Mouse (Mus musculus) bone marrow, adult 2 months (tissue): ENCODE data around the gene Lrrc74a. TPM values are rescaled to one million over a fixed set of nuclear protein-coding genes. Genes with fewer than 3 reads are reported as not detected.

ENCODE experiments used
- H3K27ac ChIP-seq: fragments of 200-500 bp; 2 replicates; pipeline ENCODE4 v1.5.1; 2012; ENCODE audit warnings: low read depth, mild to moderate bottlenecking, control low read depth, inconsistent platforms, low read length; ENCODE audit not compliant: control insufficient read depth, poor library complexity, insufficient read depth
- H3K4me1 ChIP-seq: fragments of 200-500 bp; 2 replicates; pipeline ENCODE4 v1.6.1; 2011; ENCODE audit warnings: low read length; ENCODE audit not compliant: control insufficient read depth, insufficient read depth
- H3K4me3 ChIP-seq: fragments of 200-500 bp; replicated peaks from 2 replicates; pipeline ENCODE3; 2011; ENCODE audit warnings: mild to moderate bottlenecking, low read depth, low read length, control low read depth; ENCODE audit not compliant: control insufficient read depth
- CTCF ChIP-seq: fragments of 200-500 bp; IDR thresholded peaks from 2 replicates; pipeline ENCODE4 v1.5.1; 2011; ENCODE audit warnings: low read length, control low read depth; ENCODE audit not compliant: control insufficient read depth, insufficient read depth
- POLR2A ChIP-seq: fragments of 200-500 bp; IDR thresholded peaks from 2 replicates; pipeline ENCODE4 v1.6.1; 2011; ENCODE audit warnings: low read depth, mild to moderate bottlenecking, control low read depth, low read length, borderline replicate concordance; ENCODE audit not compliant: control insufficient read depth
- WGBS: fragments of 180-500 bp; shearing (Covaris S2); methylation state at CpG from one replicate; pipeline ENCODE4 v1.1.7; 2018; 5-methylcytosine and 5-hydroxymethylcytosine counted together
- polyA plus RNA-seq: library from polyadenylated mRNA; stranded (reverse); fragments of >200 nt; gene quantifications from 2 replicates; pipeline ENCODE4 v1.2.4, GENCODE M21; 2011; ENCODE audit warnings: low replicate concordance; ENCODE audit not compliant: missing spikeins, insufficient read depth, insufficient read length

Lrrc74a gene
- polyA plus RNA-seq, 1 experiment, result not detected

DNA sequence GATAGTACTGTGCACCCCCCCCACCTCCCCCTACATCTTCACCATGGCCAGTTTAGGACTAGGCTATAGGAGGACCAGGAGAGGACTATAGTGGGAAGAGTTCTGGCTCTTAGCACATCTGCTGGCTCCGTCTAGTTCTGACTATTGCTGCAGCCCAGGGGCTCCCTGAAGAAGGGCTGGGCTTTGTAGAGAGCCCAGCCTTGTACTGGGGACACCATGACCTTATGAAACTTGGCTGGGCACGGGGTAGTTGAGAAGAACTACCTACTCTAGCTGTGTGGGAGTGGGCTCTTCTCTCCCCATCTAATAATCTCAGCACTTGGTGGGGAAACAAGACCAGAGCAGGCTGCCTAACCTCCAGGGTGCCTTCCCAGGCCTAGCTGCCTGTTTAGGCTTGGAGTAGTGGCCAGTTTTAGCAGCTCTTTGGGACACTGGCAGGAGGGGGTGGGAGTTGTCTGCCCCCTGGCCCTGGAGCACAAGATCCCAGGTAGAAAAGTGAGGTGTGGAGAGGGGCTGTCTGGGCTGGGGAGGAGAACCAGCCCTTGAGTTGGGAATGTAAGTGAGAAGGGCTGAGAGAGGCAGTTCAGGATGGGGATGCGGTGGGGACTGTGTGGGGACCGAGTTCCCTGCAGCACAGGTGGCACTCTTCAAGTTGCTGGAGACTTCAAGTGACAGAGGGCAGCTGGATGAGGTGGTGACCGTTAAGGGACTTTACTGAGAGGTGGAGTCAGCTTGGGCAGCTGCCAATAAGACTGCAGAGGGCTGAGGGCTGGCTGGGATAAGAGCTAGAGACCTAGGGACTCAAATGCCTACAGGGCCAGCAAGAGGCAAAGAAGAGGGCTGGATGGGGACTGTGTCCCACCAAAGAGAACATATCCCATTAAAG is 41.5 kb upstream of the Lrrc74a start:
- TF ChIP-seq CTCF (no peak), POLR2A (no peak)
- 65% methylated on average over 5 of the region's 5 CpGs for WGBS
- no peaks in the 10 kb centered on the region for H3K4me1 ChIP-seq
- no peak overlapping the region for H3K4me3 ChIP-seq
- H3K27ac ChIP-seq, result no peak overlapping the region

DNA sequence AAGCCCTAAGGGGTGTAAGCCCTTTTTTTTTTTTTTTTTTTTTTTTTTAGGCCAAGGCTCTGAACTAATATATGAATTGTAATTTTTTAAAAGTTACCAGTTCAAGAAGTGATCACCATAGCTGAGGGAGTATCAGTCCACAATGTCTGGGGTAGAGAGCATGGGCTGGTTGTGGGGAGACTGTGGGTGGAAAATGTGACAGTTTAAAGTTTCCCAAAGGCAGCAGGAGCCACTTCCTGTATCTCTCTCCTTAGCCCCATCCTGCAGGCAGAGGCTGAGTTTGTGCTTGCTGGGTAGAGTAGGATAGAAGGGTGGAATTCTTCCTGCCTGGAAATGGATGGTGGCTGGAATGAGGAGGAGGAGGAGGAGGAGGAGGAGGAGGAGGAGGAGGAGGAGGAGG is 40.8 kb upstream of the Lrrc74a start:
- no peak for TF ChIP-seq CTCF
- no peak for TF ChIP-seq POLR2A
- Histone ChIP-seq H3K27ac (no peak overlapping the region), H3K4me1 (no peaks in the 10 kb centered on the region), H3K4me3 (no peak overlapping the region)

DNA sequence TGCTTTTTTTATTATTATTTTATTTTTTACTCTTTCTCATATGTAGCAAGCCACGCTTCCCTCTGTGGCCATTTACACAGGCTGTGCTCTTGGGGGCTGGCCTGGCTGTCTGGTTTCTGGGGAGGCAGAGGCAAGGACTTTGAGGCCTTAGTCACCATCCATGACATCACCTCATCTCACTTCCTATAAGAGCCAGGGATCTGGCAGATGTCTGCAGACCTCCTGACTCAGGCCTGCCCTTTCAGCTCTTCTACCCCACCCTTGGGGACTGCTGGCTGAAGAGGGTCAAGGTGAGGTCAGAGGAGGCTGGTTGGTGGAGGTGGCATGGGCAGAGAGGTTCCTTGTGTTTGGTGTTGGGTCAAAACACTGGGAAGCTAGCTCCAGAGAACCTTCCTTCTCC is 39.7 kb upstream of the Lrrc74a start:
- 88% methylated on average over 1 of the region's 1 CpGs for WGBS
- no peaks in the 10 kb centered on the region for H3K4me1 ChIP-seq
- H3K27ac ChIP-seq, result no peak overlapping the region
- no peak overlapping the region for H3K4me3 ChIP-seq
- TF ChIP-seq POLR2A (no peak), CTCF (no peak)

DNA sequence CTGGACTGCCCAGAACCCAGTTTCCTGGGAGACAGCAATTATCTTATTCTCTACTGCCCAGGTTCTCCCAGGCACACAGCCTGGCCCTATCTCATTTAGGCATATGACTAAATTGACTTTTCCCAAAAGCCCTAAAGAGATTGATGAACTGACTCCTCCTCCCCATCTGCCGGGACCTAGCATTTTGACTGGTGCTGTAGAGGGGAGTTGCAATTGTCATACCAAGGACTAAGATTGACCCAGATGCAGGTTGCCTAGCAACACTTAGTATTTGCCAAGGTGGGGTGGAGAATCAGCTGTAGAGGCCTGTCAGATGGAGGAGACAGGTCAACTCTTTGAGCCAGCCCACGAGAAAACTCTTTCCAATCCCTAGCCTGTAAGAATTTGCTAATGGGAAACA is 36.2 kb upstream of the Lrrc74a start:
- WGBS, result 71% methylated on average over 2 of the region's 2 CpGs
- Histone ChIP-seq H3K4me1 (no peaks in the 10 kb centered on the region), H3K27ac (no peak overlapping the region), H3K4me3 (no peak overlapping the region)
- TF ChIP-seq POLR2A, result no peak
- no peak for TF ChIP-seq CTCF

GRCm38 (mm10) chr12:86698537-86698936 is 35.6 kb upstream of the Lrrc74a start:
- no peak overlapping the region for H3K4me3 ChIP-seq
- no peaks in the 10 kb centered on the region for H3K4me1 ChIP-seq
- no peak for TF ChIP-seq POLR2A
- TF ChIP-seq CTCF, result no peak
- no peak overlapping the region for H3K27ac ChIP-seq

- no peak overlapping the region for H3K4me3 ChIP-seq
- no peak overlapping the region for H3K27ac ChIP-seq
- 67% methylated on average over 19 of the region's 19 CpGs for WGBS
- TF ChIP-seq POLR2A, result no peak
- TF ChIP-seq CTCF, result no peak
- H3K4me1 ChIP-seq, result no peaks in the 10 kb centered on the region
These were observed 33.9 kb upstream of the Lrrc74a start for GRCm38 (mm10) chr12:86699965-86700926.

GRCm38 (mm10) chr12:86700927-86701310 is 33.2 kb upstream of the Lrrc74a start:
- Histone ChIP-seq H3K4me3 (no peak overlapping the region), H3K4me1 (no peaks in the 10 kb centered on the region), H3K27ac (no peak overlapping the region)
- WGBS, result 81% methylated on average over 4 of the region's 4 CpGs
- TF ChIP-seq POLR2A, result no peak
- TF ChIP-seq CTCF, result no peak

DNA sequence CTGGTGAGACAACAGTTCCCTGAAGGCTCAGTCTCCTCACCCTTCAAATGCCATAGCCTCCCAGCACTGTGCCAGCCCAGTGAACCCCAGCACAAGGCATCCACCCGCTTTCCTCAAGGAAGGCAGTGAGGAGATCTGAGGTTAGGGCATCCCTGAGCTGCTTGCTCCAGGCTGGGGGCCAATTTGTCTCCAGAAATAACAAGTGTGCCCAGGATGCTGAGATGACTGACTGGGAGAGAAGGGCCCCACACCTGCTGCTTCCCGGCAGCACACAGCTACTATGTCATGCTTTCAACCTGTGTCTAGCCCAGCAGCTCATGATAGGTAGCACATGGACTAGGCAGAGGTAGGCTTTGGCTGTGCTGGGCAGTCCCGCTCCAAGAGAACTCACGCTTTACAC is 32.7 kb upstream of the Lrrc74a start:
- no peaks in the 10 kb centered on the region for H3K4me1 ChIP-seq
- 88% methylated on average over 4 of the region's 4 CpGs for WGBS
- H3K27ac ChIP-seq, result no peak overlapping the region
- TF ChIP-seq POLR2A, result no peak
- TF ChIP-seq CTCF, result no peak
- H3K4me3 ChIP-seq, result no peak overlapping the region
